Mouse (Mus musculus): ENCODE results near the gene Spem2.

Gene Spem2

DNA sequence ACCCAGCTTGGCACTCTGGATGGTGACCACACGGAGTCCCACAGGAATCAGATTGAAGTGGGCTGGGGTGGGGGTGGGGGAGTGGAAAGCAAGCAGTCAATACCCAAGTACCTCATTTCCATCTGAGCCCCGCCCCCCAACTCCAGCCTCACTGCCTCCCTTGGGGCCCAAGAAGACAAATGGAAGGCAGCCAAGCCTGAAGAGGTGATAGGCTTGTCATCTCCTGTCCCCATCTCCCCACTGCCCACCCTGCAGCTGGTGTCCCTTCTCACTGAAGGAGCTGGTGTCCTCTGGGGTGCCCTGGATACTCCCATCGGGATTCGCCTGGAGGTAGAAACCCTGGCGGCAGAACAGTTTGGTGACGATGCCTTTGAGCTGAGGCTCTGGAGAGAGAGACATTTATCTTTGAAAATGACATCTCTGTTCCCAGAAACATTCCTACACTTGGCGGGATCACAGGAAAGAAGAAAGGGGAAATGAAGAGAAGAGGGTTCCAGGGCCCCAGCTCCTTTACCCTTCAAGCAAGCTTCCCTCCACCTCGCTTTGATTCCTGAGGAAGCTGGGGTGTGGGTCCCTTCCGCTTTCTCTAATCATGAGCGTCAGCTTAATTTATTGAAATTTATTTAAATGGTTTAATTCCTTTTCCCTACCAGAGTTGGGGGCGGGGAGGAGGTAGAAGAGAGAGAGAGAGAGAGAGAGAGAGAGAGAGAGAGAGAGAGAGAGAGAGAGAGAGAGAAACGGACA, 18.7 kb downstream of the Spem2 start:
- DNase-seq (ENCODE audit: low read depth, low spot score), result no peak

DNA sequence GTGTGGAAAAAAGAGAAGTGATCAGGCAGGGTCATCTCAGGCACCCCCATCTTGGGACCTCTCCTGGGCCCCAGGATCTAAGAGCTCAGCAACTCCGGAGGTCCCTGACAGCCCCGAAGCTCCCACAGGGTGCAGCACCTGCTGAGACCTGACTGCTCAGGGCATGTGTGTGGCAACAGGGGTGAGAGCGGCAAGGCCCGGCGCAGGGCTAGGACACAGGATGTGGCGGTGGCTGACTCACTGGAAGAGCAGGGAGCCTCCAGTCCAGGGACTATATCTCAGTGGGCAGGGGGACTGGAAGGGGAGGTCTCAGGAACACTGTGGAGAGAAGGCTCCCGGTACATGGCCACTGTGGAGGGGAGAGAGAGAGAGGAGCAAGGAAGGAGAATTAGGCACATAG, 20.3 kb downstream of the Spem2 start:
- no peak for DNase-seq (ENCODE audit: low read depth, low spot score)

DNA sequence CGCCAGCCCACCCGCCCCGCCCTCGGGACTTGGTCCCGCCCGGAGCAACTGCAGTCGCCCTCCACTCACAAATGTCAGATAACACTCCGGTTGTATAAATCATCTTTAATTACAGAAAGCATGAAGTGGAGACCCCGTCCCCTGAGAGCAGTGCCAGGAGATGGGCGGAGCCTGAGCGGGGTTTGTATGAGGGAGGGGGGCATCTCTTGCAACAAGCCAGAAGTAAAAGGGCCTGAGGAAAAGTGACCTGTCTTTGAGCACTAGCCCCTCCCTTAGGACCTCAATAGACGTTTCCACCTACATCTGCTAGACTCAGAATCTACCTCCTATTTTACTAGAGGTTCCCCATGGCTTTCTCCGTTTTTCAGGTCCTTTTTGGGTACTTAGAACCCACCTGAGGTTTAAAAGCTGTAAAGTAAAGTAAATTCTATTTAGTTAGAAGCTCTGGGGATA, 22.3 kb downstream of the Spem2 start:
- no peak for DNase-seq (ENCODE audit: low read depth, low spot score)

DNA sequence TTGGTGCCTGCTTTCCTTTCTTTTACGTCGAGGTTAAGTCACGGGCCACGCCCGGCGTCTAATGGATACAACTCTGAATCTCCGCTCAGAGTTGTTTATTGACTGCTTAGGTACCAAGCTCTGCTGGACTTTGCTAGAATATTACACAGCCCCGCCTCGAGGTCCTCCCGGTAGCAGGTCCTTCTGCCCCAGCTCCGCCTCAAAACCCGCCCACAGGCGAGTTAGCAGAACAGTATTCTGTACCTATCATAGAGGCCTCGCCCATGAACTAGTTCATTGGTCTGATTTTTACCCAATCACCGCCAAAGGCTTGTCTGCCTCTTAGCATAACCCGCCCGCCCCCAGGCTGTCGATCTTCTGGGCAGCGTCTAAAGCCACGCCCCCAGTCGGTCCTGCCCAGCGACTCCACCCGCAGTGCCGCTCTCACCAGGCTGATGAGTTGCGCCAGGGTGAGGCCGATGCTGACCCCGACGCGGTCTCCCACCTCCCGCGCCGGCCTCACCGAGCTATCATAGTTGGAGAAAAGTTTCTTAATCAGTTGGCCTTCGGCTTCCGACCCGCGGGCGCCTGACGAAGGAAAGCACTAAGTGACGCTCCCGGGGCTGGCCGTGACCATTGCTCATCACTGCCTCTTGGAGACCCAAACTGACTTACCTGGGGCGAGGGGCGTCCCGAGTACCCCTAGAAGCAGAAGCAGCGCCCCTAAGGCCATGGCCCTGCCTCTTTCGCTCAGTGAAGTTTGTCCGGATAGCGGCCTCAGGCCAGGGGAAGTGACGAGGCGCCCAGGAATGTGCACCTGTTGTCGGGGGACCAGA, 22.9 kb downstream of the Spem2 start, which contains the start of gene Chrnb1:
Chrnb1 (minus strand) TSS at position 776 of the 815 bp plus-strand sequence.
- peak; percentile 82 for DNase-seq (ENCODE audit: low read depth, low spot score)

DNA sequence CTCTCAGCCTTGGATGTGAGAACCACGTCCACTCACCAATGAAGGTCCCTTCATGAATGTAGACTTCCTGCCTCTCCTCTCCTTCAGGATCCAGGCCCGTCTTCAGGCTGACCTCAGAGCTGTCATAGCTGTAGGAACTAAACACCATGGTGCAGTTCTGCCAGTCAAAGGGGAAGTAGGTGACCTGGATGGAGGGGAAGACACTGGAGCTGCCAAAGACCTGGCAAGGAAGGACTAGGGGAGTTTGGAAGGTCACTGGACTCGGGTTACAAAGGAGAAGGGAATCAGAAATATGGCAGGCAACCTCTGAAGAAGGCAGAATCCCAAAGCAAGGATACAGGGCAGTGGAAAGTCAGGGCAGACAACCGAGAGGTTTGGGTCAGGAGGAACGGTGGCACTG, 24.8 kb downstream of the Spem2 start:
- no peak for DNase-seq (ENCODE audit: low read depth, low spot score)

DNA sequence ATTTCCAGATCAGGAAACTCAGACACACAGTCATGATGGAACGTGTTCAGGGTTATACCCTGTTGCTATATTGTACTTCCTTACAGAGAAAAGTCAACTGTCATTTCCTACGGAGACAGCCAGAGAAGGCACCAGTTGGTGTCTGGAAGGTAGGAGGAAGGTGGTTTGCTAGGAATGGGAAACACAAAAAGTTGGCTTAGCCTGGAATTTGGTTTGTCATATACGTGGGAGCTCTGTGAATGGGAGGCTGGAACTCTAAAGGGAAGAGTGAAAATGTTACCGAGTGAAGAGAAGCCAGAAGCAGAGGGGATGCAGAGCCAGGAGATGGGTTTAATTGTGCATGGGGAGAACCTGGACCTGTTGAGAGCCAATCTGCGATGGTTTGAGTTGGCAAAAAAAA, 26.8 kb downstream of the Spem2 start:
- DNase-seq (ENCODE audit: low read depth, low spot score), result no peak

DNA sequence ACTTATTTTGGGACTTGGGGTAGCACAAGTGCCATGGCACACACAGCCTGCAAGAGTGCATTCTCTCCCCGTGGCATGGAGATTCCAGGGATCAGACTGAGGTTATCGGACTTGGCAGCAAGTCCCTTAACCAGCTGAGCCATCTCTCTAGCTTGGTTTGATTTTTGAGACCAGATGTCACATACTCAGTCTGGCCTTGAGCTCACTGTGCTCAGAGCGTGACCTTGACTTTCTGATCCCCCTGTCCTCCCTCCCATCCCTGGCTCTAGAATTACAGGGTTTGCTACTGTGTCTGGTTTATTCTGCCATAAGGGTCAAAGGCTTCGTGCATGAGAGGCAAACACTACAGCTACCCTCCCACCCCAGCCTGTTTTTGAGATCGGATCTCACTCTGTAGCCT, 28.8 kb downstream of the Spem2 start:
- DNase-seq (ENCODE audit: low read depth, low spot score), result no peak

DNA sequence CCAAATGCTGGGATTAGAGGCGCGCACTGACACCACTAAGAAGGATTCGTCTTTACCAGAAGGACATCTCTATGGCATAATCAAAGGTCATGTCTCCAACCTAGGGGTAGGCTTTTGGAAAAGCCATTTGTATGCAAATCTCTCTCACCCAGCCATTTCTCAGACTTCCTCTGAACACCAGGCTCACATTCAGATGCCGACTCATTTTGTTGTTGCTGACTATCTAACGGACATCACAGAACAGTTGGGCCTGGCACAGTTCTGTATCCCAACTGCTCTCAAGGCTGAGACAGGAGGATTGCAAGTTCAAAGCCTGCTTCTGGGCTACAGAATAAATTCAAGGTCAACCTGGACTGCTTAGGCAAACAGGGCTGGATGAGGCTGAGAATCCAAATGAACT, 31.0 kb downstream of the Spem2 start:
- no peak for DNase-seq (ENCODE audit: low read depth, low spot score)

DNA sequence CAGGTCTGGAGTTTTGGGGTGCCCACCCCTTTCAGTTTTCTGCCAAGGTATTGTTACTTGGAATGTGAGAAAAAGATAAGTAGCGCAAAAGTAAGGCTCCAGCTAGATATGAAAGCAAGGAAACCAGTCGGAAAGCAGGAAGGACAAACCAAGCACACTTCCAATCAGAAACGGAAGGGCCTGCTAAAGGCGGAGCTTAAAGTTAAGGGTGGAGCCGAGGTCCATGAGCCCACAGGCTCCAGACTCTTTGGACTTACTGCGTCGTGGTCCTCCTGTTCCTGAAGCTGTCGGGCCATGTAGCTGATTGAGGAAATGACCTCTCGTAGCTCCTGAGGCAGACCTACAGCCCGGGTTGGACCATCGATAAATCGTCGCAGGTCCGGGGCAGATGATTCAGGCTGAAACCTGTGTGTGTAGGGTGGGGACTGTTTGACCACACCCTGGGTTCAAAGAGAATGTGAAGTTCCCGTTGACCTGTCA, 33.4 kb downstream of the Spem2 start:
- no peak for DNase-seq (ENCODE audit: low read depth, low spot score)

DNA sequence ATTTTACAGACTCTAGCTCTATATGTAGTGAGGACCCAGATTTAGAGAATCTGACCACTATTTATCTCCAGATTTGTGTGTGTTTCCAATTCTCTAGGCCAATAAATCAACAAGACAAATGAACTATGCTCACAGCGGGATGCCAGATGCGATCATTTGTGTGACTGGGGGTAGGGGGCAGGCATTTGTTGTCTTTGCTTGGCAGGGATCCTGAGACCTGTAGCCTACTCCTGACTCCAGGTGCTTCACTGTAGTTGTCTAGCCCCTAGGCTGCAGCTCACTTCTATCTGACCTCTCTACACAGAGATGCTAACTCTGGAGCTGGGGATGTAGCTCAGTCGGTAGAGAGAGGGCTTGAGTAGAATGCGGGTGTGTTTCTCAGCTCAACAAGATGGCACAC, 36.4 kb downstream of the Spem2 start:
- DNase-seq (ENCODE audit: low read depth, low spot score), result no peak

DNA sequence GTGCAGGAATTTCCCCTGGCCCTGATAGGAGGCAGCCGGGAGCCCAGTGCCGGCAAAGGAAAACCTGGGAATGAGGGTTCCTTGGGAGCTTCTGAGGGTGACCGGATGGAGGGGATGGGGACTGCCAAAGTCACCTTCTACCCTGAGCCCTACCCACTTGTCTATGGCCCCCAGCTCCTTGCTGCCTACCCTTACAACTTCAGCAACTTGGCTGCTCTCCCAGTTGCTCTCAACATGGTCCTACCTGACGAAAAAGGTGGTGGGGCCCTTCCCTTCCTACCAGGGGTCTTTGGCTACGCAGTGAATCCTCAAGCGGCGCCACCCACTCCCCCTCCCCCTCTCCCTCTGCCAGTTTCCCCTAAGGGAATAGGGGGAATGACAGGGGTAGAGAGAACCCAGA, 39.3 kb downstream of the Spem2 start:
- no peak for DNase-seq (ENCODE audit: low read depth, low spot score)

DNA sequence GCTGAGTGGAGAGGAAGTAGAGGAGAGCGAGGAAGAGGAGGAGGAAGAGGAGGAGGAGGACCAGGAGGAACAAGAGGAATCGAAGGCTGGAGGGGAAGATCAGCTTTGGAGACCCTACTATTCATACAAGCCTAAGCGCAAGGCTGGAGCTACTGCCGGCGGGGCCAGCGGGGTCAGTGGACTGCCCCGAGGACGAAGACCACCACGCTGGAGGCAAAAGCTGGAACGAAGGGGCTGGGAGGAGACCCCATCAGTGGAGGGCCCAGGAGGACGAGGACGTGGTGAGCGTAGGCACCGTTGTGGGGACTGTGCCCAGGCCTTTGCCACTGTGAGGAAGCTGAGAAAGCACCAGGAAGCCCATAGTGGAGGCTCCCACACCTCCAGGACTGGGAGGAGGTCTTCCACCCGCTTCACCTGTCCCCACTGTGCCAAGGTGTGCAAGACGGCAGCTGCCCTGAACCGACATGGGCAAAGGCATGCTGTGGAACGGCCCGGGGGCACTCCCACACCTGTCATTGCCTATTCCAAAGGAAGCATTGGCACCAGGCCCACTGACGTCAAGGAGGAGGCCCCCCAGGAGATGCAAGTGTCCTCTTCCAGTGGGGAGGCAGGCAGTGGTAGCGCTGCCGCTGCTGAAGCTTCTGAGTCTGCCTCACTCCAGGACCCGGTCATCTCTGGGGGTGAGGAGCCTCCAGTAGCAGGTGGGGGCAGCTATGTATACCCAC, 39.8 kb downstream of the Spem2 start:
- no peak for DNase-seq (ENCODE audit: low read depth, low spot score)

DNA sequence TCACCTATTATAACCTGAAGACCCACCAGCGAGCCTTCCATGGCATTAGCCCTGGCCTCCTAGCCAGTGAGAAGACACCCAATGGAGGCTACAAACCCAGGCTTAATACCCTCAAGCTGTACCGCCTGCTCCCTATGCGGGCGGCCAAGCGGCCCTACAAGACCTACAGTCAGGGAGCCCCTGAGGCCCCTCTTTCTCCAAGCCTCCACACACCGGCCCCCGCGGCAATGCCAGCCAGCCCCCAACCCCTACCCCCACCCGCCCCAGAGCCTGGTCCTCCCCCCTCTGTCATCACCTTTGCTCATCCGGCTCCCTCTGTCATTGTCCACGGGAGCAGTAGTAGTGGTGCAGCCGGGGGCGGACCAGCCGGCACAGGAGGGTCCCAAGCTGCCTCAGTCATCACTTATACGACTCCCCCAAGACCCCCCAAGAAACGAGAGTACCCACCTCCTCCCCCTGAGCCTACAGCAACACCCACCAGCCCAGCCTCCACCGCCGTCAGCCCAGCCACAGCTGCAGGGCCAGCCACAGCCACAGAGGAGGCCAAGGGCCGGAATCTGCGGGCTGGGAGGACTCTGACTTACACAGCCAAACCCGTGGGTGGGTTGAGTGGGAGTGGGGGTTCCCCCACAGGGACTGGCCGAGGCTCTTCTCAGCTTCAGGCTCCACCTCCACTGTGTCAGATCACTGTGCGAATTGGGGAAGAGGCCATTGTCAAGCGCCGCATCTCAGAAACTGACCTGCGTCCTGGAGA, 40.6 kb downstream of the Spem2 start:
- no peak for DNase-seq (ENCODE audit: low read depth, low spot score)

DNA sequence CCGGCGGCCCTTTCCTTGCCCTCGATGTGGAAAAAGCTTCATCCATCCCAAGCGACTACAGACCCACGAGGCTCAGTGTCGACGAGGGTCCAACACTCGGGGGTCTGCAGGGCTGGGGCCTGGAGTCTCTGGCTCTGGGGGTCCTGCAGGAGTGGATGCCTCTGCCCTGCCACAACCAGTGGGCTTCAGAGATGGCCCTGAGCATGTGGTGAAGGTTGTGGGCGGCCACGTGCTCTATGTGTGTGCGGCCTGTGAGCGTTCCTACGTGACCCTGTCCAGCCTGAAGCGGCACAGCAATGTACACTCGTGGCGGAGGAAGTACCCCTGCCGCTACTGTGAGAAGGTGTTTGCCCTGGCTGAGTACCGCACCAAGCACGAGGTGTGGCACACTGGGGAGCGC, 41.8 kb downstream of the Spem2 start:
- DNase-seq (ENCODE audit: low read depth, low spot score), result no peak

DNA sequence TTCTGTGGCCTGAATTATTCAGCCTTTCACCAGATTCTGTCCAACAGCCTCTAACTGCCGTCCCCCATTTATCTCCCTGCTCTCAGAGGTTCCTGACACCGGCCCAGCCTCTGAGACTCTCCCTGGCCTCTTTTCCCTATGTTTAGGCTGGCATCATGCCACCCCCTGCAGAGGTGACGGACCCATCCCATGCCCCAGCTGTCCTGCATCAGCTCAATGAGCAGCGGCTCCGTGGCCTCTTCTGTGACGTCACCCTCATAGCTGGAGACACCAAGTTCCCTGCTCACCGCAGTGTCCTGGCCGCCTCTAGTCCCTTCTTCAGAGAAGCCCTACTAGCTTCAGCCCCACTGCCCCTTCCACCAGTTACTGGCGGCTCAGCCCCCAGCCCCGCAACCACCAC, 42.5 kb downstream of the Spem2 start:
- no peak for DNase-seq (ENCODE audit: low read depth, low spot score)

DNA sequence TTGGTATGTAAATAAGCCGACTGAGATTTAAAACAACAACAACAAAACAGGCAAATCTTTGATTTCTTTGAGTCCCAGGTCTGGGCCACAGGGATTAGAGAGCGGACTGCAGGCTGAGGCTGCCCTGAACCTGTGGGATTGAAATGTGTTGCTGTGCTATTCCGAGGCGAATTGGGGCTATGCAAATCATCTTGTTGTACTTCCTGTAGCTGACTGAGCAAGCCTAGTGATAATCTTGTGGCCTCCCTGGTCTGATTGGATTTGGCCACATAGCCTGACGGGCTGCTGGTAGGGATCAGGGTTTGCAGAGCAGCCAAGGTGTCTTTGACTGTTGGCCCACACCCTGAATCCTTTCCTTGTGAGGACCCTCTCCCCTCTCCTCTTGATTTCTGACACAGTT, 43.3 kb downstream of the Spem2 start:
- no peak for DNase-seq (ENCODE audit: low read depth, low spot score)

DNA sequence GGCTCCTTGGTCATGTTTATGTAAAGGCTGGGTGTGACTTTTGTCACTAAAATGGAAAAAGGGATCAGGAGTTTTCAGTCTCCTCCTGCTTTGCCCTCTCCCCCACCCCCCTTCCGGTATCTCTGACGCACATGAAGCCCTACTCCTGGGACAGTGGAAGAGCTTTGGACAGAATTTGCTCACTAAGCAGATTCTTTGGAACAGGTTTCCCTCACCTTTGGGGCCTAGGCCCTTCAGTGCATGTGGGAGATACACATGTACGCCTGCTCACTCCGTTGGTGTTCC, 50.7 kb downstream of the Spem2 start:
- DNase-seq (ENCODE audit: low read depth, low spot score), result no peak

DNA sequence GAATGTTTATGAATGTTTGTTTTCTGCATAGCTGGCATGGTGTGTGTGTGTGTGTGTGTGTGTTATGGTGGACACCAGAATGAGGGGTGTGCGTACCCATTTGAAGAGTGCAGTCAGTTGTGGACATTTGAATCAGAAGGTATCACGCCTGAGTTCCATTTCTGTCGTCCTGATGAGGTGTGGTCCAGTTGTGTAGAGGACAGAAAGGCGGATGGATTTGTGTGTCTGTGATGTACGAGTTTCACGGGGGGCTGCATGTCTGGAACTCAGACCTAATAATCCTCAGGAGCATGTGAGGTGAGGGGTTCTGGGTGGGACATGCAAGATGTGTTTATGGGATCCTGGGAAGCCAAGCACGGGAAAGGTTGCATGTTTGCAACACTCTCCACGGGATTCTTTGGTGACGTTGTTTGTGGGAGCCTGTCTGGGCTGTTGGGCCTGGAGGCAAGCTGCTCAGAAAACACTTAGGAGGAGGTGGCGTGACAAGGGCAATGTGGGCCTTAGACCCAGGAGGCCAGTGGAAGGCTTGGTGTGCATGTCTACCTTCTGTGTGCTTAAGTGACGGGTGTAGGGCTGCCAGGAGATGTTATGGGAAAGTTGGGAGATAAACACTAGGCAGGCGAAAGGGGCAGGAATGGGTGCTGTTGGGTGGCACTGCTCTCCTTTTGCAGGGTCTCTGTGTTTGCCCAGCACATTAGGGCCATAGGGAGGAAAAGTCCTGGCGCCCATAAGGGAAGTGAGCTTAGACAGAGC, 51.2 kb downstream of the Spem2 start:
- no peak for DNase-seq (ENCODE audit: low read depth, low spot score)

Data from embryo, embryonic 11.5 days (tissue).